Mouse (Mus musculus): ENCODE data around the gene Pdzrn4.

GRCm38 (mm10) chr15:92525416-92525815 is 128.7 kb downstream of the Pdzrn4 start:
- TF ChIP-seq CTCF (IDR thresholded peaks at IDR 0.05; ENCODE audit: low read depth) (no peak), EP300 (IDR thresholded peaks at IDR 0.05; ENCODE audit: low read depth) (no peak)
